Mouse (Mus musculus) activated CD4-positive, CD25-positive, alpha-beta regulatory T cell, adult 4 months (primary cell): ENCODE data around the gene Trp53i11. TPM values are rescaled to one million over a fixed set of nuclear protein-coding genes. Genes with fewer than 3 reads are reported as not detected.

Experiments
- ATAC-seq: one replicate; pipeline ENCODE4 v1.8.0; 2017
- polyA plus RNA-seq, 2 experiments: library from polyadenylated mRNA; unstranded; fragments of 100-300 nt; shearing (Covaris generic); gene quantifications; one replicate each; pipeline ENCODE4 v1.2.1; 2017

Trp53i11 gene
- polyA plus RNA-seq, 2 experiments from 2014 or later, result 70.9 to 73.5 TPM

DNA sequence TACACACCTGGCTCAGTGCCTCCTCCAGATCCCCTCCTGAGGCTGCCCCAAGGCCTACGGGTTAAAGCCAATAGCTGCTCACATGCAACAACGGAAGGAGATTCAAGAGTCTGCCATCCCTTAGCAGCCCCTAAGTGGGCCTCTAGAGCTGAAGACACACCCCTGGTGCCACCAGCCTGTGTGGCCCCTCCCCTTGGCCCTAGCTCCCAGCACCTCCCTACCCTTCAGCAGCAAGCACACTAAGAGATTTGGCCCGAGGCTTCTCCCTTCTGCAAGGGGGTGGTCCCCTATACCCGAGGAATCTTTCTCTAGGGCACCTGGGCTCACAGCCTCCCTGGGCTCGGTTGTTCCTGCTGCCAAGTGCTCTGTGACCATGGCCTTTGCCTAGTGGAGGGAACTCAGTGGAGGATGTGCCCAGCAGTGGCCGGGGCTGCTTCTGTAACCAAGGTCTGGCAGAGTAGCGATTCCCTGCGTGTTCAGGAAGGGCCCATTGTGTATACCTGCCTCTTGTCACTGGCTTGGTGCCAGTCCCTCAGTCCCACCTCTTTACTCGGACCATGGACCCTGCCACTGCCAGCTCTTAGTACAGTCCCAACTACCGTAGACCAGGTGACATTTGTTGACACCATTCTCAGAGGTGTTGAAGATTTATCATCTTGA lies 13.5 kb downstream of the Trp53i11 start:
- ATAC-seq, result no peak

DNA sequence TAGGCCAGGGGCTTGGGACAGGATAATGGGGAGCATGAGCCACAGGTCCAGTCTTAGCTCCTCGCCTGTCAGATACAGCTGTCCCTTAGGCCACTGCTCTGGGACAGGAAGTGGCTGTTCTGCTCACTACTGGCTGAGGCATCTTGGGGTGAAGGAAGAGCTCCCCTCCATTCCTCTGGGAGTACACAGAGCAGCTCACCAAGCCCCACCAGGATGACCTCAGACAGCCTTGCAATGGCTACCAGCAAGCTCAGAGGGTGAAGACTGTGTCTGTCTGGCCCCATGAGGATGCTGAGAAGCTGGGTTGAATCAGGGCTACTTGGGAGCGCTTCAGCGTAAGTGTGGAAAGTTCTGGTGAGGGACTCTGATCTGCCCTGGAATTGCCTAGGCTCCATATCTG lies 14.6 kb downstream of the Trp53i11 start:
- ATAC-seq, result no peak

DNA sequence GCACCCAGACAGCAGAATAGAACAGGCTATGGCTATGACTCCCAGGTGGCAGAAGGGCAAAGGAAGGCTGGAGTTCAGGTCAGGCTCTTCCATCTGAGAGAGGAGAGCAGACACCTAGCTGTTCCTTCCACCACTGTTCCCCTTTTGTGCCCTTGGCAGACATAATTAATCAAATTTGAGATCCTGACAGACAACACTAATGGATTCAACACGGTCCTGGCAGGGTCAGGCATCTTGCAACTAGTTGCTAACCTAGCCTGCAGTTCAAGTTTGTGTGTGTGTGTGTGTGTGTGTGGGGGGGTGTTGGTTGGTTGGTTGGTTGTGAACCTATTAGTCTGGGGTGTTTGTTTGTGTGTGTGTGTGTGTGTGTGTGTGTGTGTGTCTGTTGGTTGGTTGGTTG lies 15.4 kb downstream of the Trp53i11 start:
- ATAC-seq, result no peak

DNA sequence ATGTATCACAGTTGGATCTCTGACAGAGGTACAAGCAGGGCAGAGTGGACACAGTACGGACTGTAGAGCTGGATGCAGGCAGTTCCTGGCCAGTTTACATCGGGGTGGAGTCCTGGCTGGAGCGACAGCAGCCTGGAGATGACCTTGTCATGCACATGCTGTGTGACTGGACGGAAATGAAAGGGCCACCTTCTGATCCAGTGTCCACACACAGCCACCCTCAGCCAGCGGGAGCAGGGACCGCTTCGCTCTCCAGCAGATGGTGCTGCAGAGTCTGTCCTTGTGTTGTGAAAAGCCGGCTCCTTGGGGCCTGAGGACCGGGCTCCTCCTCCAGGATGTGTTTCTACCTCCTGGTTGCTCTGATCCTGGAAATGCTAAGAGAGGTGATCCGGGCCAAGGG lies 16.3 kb downstream of the Trp53i11 start:
- no peak for ATAC-seq

DNA sequence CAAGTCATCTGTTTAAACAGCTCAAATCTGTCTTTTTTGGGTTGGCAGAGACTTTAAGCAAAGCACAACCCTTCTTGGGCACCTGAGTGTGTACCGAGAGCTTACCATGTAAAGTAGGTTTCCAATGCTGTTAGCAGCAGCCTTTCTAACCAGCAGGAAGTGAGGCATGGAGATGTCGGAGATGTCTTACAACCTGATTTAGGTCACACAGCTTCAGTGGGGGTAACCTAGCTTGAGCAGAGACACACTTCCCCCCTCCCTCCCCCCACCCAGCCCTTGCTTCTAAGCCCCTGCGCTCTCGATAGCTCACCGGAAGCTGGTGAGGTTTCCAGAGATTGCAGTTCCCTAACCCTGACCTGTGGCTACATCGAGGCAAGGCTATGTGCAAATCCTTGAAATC lies 17.2 kb downstream of the Trp53i11 start:
- peak; percentile 34 for ATAC-seq

DNA sequence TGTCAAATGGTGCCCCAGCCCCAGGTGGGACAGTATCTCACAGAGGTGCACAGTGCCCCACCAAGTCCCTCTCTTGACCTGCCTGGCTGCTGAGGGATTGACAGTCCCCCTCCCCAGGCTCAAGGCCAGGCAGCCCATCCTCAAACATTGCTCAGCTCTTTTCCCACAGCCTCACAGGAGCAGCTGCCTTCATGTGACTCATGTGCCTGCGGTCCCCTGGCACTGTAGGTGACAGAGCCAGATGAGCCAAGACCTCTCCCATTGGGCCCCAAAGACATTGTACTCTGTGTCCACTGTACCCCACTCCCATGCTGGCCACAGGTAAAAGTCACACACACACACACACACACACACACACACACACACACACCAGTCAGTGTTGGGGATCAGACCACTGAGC lies 18.8 kb downstream of the Trp53i11 start:
- ATAC-seq, result no peak

DNA sequence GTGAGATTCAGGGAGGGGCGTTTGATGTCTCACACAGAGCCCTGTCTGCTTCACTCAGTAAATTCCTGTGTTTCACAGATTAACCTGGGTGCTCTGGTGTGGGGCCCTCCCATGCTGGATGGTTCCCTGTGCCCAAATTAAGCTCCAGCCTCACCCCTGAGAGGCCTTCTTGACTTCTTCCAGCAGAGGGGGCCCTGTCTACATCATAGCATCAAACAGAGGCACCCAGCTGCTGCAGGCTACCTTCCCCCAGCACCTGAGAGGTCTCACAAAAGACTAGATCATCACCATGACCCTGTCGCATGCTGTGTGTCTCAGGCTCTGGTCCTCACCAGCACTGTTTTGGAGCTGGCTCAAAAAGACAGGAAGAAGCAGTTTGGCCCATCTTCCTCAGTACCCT lies 25.0 kb downstream of the Trp53i11 start:
- ATAC-seq, result no peak

DNA sequence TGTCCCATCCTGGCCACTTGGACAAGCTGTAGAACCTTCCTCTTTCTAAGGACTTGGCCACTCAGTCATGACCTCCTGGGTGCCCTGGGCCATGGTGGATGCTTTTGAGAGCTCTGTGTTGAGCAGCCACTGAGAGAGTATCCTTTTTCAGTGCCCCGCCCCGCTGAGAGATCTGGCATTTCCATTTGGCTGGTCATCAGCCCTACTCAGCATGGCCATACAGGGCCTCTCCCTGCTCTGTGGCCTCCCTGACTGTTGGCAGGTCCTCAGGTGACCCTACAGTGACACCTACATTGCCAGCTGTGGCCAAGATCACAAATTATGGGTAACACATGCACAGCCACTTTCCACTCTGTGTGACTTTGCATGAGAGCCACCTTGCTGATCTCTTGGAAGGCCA lies 25.5 kb downstream of the Trp53i11 start:
- ATAC-seq, result no peak

DNA sequence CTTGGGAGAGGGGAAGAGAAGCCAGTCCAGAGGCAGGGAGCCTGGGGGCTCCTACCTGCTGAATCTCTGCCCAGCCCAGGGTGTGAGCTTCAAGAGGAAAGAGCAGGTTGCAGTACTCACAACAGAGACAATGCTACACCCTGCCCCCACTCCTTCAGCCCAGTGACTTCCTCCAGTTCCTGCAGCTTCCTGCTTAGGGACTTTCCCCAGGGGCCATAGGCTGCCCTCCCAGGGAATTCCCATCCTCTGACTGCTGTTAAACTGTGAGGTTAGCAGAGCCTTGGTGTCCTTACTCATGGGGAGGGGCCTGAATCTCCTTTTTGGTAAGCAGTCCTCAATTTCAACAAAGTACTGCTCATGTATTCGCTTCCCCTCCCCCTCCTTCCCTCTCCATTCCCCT lies 26.8 kb downstream of the Trp53i11 start:
- ATAC-seq, result peak; percentile 85

DNA sequence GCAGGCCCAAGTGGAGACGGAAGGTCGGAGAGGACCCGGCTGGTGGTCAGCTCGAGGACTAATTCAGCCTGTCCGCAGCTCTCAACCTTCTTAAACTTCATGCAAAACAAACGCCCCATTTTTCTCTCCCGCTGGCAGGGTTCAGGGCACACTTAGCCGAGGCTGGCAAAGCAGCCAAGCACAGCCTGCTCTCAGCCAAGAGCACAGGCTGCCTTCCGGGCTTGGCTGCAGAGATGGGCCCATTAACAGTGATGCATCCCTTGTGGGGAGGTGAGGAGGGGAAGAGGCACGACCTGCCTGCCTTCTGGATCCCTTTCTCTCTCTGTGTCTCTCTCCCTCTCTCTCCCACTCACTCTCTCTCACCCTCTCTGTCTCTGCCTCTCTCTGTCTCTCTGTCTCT lies 28.4 kb downstream of the Trp53i11 start:
- no peak for ATAC-seq

DNA sequence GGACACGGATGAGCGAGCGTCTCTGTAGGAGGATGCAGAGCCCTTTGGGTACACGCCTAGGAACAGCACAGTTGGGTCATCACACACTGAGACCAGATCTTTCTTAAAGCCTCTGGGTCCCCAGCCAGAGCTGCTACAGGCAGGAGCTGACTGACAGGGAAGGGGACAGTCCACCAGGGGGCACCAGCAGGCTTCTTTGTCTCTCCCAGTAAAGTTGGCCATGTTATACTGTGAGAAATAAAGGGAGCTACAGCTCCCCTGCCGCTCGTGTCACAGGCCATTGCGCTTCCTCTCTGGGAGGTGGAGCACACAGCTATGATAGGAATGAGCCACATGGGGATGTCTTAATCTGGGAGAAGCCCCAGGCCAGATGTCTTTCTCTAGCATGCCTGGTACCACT lies 29.7 kb downstream of the Trp53i11 start:
- ATAC-seq, result peak; percentile 57

DNA sequence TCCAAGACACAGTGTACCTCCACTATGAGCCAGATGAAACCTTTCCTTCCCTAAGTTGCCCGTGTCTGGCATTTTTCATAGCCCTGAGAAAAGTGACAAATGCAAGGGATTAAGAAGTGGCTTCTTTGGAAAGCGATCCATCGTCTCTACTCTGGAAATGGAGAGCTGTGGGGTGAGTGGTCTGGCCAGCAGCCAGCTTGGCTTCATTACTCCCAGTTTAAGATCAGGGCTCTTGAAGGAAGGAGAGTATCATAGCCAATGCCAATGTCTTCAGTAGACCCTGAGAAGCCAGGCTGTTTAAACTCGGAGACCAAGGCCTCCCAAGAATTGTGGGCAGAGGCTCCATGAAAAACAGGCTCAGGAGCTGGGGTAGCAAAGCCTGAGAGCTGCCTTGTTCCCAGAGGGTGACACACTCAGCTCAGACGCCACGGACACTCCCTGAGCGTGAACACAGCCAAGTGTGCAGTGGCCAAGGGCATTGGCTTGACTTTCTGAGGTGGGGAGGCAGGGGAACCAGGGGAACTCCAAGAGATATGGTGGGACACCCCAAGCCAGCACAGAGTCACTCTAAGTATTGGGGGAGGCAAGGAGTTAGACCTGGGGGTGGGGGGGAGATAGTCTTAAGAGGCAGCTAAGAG lies 31.1 kb downstream of the Trp53i11 start:
- no peak for ATAC-seq

DNA sequence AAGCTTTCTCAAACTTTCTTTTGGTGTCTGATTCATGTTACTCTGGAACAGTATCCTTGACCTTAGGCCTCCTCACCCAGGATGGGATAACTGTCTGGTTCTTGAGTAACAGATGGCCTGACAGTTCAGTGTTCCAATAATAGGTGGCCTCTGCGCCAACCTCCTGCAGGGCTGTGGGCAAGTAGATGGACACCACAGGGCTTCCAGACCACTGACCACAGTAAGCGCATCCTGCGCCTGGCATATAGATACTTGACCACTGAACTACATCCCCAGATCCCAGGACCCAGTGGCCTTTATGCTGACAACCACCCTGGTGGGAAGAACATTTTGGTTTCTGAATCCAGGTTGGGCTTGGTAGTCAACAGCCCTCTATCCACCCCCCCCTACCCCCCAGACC lies 32.2 kb downstream of the Trp53i11 start:
- ATAC-seq, result no peak

DNA sequence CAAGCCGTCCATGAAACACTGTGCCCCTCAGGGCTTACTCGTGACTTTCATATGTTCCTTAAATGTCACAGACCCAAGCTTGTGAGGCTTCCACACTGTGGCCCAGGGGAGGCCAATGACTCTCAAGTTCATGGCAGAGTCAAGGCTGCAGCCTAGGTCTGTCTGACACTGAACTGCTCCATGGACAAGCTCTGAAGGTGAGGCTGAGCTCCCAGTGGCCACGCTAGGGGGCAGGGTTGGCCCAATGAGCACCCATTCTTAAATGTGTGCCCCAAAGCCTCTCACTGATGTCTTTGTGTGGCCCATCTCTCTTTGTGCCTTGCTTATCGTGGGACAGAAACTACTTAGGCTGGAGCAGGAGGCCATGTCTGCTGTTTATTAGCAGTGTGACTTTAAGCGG lies 33.1 kb downstream of the Trp53i11 start:
- ATAC-seq, result no peak

DNA sequence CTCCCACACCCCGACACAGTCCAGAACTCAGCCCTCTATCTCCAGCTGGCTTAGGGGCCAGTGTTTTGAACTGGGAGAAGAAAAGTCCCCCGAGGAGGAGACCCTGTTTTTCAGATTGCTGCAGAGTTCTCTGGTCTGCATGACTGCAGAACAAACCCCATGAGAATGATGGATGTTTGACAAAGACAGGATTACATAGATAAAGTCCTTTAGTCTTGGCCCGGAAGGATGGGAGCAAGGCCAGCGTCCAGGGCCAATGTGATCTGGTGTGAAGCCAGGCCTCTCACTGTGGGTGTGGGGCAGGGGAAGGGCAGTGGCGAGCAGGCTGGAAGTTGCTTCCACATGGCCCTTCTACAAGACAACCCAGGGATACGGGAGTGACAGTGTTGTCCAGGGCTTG lies 36.1 kb downstream of the Trp53i11 start:
- ATAC-seq, result no peak

DNA sequence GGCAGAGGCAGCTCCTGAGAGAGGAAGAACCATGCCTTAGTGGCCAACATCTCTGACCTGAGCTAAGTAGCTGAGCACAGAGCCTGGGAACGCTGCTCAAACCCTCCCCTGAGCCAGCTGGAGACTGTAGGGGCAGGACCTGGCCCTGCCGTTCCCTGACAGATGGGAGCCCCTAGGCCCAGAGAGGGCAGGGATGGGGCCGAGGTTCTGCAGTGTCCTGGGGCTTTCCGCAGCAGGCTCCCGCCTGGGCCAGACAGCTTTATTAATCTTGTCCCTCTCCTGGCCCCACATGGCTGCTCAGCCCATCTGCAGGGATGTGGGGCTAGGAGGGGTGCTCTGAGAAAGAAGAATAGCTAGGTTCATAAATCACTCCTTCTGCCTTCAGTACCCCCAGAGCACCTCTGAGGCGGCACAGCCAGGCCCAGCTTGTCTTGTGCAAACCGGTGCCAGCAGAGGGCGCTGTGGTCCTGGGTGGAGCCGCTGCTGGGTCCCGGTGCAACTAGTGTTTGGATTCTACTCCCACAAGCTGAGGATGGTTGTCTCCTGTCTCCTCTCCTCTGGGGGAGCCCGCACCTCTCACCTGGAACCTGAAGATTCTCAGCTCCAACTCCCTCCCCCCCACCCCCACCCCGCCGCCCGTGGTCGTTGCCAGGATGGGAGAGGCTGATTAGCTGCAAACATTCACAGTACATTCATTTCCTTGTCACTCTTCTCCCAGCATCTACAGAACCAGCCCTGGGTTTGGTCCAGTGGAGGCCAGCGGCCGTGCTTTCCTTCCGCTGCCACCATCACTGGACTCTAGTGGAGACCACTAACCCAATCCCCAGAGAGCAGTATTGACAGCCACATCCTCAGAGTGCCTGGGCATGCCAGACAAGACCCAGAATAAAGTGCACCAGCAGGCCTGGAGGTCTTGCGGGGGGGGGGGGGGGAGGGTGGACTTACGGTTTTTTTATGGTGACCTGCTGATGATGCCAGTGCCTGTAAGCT lies 39.6 kb downstream of the Trp53i11 start:
- no peak for ATAC-seq

DNA sequence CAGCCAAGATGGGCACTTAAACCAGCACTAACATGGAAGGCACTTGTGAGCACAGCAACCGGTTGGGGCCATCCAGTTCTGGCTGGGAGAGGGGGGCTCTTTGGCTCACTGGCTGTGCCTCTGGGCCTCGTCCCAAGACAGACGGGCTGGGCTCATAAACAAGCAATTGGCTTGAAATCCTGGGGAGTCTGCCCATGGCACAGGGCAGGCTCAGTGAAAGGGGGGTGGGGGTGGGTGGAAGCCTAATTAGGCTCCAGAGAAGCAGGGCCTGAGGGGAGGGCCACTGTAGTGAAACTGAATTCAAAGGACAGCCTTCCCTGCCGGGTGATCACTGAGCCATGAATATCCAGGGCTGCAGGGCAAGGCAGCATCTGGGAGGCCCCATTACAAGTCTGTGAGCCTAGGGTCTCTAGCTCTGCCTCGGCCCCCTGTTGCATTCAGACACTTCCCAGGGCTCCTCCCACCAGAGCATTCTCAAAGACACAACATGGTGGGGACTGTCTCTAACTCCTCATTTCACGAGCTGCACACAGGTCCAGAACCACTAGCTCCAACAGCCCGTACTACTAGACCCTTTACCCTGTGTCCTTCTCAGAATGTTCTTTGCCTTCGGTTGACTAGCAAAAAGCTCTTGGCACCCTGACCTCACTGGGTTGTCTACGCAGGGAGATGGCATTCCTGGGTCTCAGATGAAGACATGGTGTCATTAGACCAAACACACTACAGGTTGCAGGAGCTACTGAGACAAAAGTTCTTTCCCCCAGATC lies 40.5 kb downstream of the Trp53i11 start:
- no peak for ATAC-seq

DNA sequence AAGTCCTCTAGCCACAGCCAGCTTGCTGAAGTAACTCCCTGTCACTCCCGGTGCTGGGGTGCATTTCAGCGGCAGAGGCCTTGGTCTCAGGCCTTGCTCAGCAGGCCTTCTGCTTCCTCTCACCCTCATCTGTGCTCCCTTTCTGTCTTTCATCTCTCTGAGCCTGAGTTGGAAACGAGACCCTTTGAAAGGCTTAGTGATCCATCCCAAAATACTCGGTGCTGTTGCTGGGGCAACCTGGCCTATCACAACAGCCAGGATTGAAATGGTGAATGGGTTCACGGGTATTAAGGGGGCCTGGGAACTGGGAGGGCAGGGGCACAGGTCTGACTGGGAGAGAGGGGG lies 41.1 kb downstream of the Trp53i11 start:
- ATAC-seq, result no peak

DNA sequence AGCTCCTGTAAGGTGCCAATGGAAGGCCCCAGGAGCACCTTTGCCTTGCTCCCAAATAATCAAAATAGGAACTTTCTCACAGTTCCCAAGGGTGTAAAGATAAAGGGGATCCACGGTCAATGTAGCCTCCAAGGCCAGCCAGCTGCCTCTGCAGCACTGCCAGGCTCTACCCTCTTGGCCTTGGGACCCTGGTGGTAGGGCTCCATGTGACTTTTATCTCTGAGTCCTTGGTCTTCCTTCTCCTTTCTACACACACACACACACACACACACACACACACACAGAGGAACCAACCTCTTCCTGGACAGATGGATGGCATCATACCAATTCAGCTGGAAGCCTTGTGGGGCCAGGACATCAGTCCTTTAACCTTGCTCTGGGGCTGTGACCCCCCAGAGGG lies 44.8 kb downstream of the Trp53i11 start:
- no peak for ATAC-seq

DNA sequence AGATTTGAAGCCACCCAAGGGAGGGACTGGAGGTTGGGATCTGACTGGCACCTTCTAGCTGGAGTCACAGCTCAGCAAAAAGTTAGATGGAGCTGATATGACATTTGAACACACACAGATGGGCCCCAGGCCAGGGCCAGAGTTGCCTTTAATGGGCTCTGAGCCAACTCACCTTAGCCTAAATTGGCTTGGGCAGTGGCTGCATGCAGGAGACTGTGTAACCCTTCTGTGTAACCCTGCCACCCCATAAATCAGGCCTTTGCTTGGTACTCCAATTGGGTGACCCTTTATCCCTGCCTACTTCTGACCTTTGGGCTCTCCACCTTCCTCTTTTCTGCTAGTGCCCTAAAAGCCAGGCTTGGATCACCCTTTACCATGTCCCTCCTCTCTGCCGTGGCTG lies 49.7 kb downstream of the Trp53i11 start:
- no peak for ATAC-seq

DNA sequence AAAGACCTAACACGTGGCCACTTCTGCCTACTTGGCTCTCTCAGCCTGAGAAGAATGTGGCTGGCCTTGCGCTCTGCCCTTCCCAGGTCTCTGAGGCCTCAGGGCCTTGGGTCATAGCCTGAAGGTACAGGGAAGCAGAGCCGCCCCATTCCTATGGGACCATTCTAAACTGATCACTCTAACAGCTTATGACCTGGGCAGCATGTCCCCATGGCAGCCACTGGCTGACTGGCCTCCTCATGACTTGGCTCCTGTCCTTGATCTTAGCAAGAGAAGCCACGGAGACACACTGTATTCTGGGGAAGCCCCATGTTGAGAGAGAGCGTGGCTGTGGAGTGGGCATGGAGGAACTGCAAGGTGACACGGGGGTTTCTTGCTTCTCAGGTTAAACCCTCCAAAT lies 51.5 kb downstream of the Trp53i11 start:
- no peak for ATAC-seq

DNA sequence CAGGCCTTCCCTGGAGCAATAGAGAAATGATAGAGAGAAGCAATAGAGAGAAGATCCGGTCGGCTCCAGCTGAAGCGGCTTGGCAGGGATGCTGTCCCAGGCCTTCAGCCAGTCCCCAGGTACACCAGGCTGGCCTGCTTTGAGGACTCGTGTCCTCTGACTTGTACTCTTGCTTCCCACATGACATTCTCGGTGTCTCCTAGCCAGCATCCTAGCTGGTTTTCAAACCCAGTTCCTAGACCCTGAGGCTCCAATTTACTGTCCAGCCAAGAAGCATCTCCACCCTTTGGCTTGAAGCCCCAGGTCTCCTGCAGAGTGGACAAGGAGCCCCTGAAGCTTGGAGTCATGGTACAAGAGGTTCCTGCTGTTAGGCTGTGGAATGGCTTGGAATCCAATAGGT lies 54.8 kb downstream of the Trp53i11 start:
- ATAC-seq, result no peak
